Mouse (Mus musculus) heart, adult 2 months (tissue): ENCODE measurements around the gene Cnst.

ENCODE experiments used
- CTCF ChIP-seq: fragments of 200-600 bp; IDR thresholded peaks from 2 replicates; pipeline ENCODE4 v1.8.1; 2022; ENCODE audit warnings: antibody characterized with exemption, mild to moderate bottlenecking, moderate library complexity
- EP300 ChIP-seq: fragments of 200-500 bp; IDR thresholded peaks from 2 replicates; pipeline ENCODE4 v1.6.1; 2011; ENCODE audit warnings: low read depth, low read length, control low read depth; ENCODE audit not compliant: insufficient read depth
- POLR2A ChIP-seq: fragments of 200-500 bp; IDR thresholded peaks from 2 replicates; pipeline ENCODE4 v1.6.1; 2011; ENCODE audit warnings: mild to moderate bottlenecking, low read depth, low read length, control low read depth; ENCODE audit not compliant: insufficient read depth

DNA sequence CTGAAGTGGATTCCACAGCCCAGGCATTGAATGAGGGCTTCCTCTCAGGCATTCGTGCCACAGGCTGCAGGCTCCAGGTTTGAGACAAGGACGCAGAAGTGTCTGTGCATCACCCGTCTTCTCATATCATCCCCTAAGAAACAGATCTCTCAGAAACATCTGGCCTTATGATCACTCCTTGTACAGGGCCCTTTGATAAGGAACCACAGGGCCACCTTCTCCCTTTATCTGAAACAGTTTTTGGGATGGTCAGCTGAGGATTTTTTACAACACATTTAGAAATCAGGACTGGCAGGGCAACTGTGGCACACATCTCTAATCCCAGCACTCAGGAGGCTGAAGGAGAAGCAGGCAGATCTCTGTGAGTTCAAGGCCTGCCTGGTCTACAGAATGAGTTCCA, 103.2 kb downstream of the Cnst start:
- no peak for TF ChIP-seq CTCF
- TF ChIP-seq EP300, result no peak
- no peak for TF ChIP-seq POLR2A
